Mouse (Mus musculus) small intestine, adult 2 months (tissue): ENCODE results near the gene Ppp1r21. TPM values are rescaled to one million over a fixed set of nuclear protein-coding genes. Genes with fewer than 3 reads are reported as not detected.

Experiments used
- H3K27ac ChIP-seq: fragments of 200-500 bp; 2 replicates; pipeline ENCODE4 v1.5.1; 2012; ENCODE audit warnings: low read depth, low read length, control low read depth, inconsistent platforms; ENCODE audit not compliant: insufficient read depth
- H3K27me3 ChIP-seq: fragments of 200-500 bp; 2 replicates; pipeline ENCODE4 v1.6.1; 2012; ENCODE audit warnings: mild to moderate bottlenecking, moderate library complexity, low read length, inconsistent platforms; ENCODE audit not compliant: control insufficient read depth, insufficient read depth
- H3K36me3 ChIP-seq: fragments of 200-500 bp; 2 replicates; pipeline ENCODE4 v1.6.1; 2012; ENCODE audit warnings: mild to moderate bottlenecking, low read length, control low read depth, inconsistent platforms; ENCODE audit not compliant: control insufficient read depth, insufficient read depth
- H3K4me1 ChIP-seq: fragments of 200-500 bp; 2 replicates; pipeline ENCODE4 v1.6.1; 2012; ENCODE audit warnings: low read length, inconsistent platforms, mixed read lengths; ENCODE audit not compliant: control insufficient read depth, insufficient read depth, insufficient read length
- H3K4me3 ChIP-seq: fragments of 200-500 bp; 2 replicates; pipeline ENCODE4 v1.5.1; 2012; ENCODE audit warnings: low read depth, mild to moderate bottlenecking, control low read depth, inconsistent platforms, low read length, moderate library complexity
- CTCF ChIP-seq: fragments of 200-500 bp; IDR thresholded peaks from 2 replicates; pipeline ENCODE4 v1.5.1; 2012; ENCODE audit warnings: low read depth, mild to moderate bottlenecking, control low read depth, inconsistent platforms, low read length, moderate library complexity, mixed read lengths; ENCODE audit not compliant: insufficient replicate concordance, insufficient read length; ENCODE audit errors: extremely low read depth
- POLR2A ChIP-seq: fragments of 200-500 bp; IDR thresholded peaks from 2 replicates; pipeline ENCODE4 v1.6.1; 2012; ENCODE audit warnings: low read depth, mild to moderate bottlenecking, control low read depth, inconsistent platforms, low read length, moderate library complexity
- WGBS: fragments of 180-500 bp; shearing (Covaris S2); methylation state at CpG from one replicate; pipeline ENCODE4 v1.1.7; 2018; 5-methylcytosine and 5-hydroxymethylcytosine counted together
- polyA plus RNA-seq: library from polyadenylated mRNA; depleted of rRNA; stranded (reverse); fragments of >200 nt; gene quantifications from 2 replicates; pipeline ENCODE4 v1.2.3, GENCODE M21; 2012

The Ppp1r21 gene
- polyA plus RNA-seq, 1 experiment: 15.7 TPM

GRCm38 (mm10) chr17:88545217-88545784, 15.4 kb downstream of the Ppp1r21 start:
- no peak overlapping the region for H3K4me3 ChIP-seq
- H3K27me3 ChIP-seq: no peaks in the 10 kb centered on the region
- H3K36me3 ChIP-seq: peaks cover 32% of the 10 kb centered on the region
- H3K4me1 ChIP-seq: peaks cover 7% of the 10 kb centered on the region; the same call in 1 of the 2 replicates
- TF ChIP-seq CTCF: no peak
- TF ChIP-seq POLR2A: no peak
- H3K27ac ChIP-seq: no peak overlapping the region
- WGBS: 83% methylated on average over 15 of the region's 15 CpGs

DNA sequence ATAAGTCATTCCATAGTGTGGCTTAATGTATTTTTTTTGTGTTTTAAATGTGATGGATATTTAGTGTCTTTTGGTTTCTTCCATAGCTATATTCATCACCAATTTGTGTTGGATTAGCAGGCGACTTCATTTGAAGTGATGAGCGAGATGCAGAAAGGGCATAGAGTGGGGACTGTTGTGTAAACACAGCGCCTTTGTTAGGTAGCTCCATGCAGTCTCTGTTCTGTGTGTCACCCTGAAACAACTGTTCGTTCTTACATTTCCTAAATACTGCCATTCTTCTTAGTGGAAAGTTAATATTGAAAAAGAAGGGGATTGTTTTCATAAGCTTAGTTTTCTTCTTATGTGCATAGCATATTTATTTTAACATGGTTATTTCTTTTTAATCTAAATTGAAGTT, 16.8 kb downstream of the Ppp1r21 start:
- Histone ChIP-seq H3K4me1 (peaks cover 7% of the 10 kb centered on the region; the same call in 1 of the 2 replicates), H3K27ac (no peak overlapping the region), H3K36me3 (peaks cover 35% of the 10 kb centered on the region), H3K27me3 (no peaks in the 10 kb centered on the region), H3K4me3 (no peak overlapping the region)
- 94% methylated on average over 4 of the region's 4 CpGs for WGBS
- no peak for TF ChIP-seq CTCF
- TF ChIP-seq POLR2A: no peak

DNA sequence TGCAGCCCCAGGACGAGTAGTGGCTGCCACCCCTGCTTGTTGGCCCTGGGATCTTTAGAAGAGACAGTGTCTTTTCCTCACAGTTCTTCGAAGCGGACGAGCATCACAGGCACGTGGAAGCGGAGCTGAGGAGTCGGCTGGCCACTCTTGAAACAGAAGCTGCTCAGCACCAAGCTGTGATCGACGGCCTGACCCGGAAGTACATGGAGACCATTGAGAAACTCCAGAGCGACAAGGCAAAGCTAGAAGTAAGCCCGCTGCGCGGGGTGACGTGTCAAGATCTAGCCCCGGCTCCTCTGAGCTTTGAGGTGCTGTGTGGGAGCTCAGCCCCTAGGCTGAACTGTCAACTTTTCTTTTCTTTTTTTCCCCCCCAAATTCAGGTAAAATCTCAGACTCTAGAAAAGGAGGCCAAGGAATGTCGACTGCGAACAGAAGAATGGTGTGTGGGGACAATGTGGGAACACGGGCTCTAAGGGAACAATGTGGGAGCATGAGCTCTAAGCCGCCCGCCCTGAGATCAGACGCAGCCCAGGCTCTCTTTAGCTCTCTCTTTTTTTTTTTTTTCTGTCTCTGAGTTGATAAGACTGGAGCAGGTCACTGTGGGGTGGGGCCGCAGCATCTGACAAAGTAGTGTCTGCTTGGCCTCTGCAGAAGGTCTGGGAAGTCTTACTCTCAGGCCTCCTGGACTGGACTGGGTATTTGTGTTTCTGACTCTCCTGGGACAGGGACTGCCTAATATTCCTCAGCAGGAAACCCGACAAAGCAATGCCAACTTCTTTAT, 19.7 kb downstream of the Ppp1r21 start:
- no peaks in the 10 kb centered on the region for H3K27me3 ChIP-seq
- no peak overlapping the region for H3K27ac ChIP-seq
- H3K4me3 ChIP-seq: no peak overlapping the region
- H3K4me1 ChIP-seq: 0 out of 2 replicates have a peak, but pooled peaks cover 2% of the 10 kb centered on the region
- H3K36me3 ChIP-seq: peaks cover 34% of the 10 kb centered on the region
- TF ChIP-seq POLR2A: no peak
- no peak for TF ChIP-seq CTCF
- 89% methylated on average over 24 of the region's 24 CpGs for WGBS

GRCm38 (mm10) chr17:88550351-88550750, 20.4 kb downstream of the Ppp1r21 start:
- no peak overlapping the region for H3K4me3 ChIP-seq
- TF ChIP-seq CTCF (no peak), POLR2A (no peak)
- 0 out of 2 replicates have a peak, but pooled peaks cover 2% of the 10 kb centered on the region for H3K4me1 ChIP-seq
- H3K27me3 ChIP-seq: no peaks in the 10 kb centered on the region
- H3K36me3 ChIP-seq: peaks cover 33% of the 10 kb centered on the region
- H3K27ac ChIP-seq: no peak overlapping the region
- 79% methylated on average over 5 of the region's 5 CpGs for WGBS

DNA sequence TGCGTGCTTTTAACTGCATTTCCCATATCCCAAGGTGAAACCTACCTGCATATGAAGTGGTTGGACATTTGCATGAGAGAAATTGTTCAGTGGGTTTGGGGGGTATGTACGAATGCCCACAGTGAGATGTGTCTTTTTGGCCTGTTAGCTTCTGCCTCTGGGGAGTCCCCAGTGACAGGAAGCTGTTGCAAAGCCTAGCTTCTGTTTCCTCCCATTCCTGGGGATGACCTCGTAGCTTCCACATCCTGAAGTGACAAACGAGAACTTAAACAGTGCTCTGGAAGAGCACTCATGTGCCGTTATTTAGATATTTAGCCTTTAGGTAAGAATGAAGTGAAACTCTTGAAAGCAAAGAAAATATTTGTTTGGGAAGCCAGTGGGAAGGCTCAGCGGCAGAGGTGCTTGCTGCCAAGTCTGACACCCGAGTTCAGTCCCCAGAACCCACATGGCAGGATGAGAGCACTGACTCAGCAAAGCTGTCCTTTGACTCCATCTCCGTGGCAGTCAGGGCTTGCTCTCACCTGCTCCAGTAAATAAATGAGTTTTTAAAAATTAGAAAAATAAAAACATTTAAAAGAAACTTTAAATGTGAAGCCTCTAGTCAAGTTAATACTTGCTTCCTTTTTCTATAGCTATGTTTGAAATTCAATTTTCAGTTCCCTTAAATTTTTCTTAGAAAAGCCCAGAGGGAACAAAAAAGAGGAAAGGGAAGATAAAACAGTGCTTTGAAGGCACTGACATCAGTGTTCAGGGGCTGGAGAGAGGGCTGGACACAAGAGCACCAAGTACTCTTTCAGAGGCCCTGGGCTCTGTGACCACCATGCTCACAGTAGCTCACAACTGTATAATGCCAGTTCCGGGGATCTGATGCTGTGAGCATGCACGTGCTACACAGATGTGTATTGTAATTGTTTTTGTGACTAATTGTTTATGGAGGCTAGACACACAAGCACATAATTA, 21.3 kb downstream of the Ppp1r21 start:
- Histone ChIP-seq H3K27ac (peak overlapping the region; percentile 54; the same call in 1 of the 2 replicates), H3K4me3 (no peak overlapping the region), H3K4me1 (0 out of 2 replicates have a peak, but pooled peaks cover 2% of the 10 kb centered on the region), H3K36me3 (peaks cover 29% of the 10 kb centered on the region), H3K27me3 (no peaks in the 10 kb centered on the region)
- TF ChIP-seq POLR2A: no peak
- TF ChIP-seq CTCF: no peak
- WGBS: 66% methylated on average over 10 of the region's 10 CpGs

DNA sequence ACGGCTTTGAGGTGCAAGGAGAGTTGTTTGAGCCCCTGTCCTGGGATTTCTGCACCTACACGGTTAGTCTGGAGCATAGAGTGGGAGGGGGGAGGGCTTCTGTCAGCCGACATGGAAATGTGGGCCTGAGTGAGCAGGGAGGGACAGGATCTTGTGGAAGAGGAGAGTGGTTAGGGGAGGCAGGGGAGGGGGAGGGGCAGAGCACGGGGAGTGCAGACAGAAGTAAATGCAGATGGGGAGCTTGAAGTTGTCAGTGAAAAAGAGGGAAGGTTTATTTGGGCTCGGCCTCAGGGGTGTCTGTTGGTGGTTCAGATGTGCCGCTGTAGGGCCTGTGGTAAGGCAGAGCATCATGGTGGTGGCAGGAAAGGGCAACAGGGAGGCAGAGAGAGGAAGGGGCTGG, 22.6 kb downstream of the Ppp1r21 start:
- Histone ChIP-seq H3K4me1 (0 out of 2 replicates have a peak, but pooled peaks cover 2% of the 10 kb centered on the region), H3K36me3 (peaks cover 32% of the 10 kb centered on the region), H3K27ac (no peak overlapping the region), H3K4me3 (no peak overlapping the region), H3K27me3 (no peaks in the 10 kb centered on the region)
- WGBS: 54% methylated on average over 6 of the region's 6 CpGs
- TF ChIP-seq CTCF (no peak), POLR2A (no peak)

DNA sequence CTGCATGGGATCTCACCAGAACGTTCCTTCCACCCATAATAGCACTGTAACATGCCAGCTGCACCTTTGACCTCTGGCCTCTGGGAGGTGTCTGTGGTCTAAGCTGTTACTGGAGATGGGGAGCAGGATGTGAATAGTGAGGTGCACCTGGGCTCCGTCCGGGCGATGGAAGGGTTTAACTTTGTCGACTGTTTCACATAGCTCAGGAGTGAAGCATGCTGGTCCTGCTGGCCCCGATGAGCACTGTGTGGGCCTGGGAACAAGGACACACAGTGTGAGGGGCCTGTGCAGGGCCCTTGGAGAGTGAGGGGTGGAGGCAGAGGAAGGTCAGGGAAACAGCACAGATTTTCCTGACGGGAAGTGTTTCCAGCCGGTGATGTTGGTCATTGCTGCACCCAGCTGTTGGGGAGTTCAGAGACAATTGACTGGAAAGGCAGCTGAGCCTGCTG, 23.1 kb downstream of the Ppp1r21 start:
- 0 out of 2 replicates have a peak, but pooled peaks cover 2% of the 10 kb centered on the region for H3K4me1 ChIP-seq
- 49% methylated on average over 8 of the region's 8 CpGs for whole genome bisulfite sequencing
- TF ChIP-seq CTCF (no peak), POLR2A (no peak)
- no peaks in the 10 kb centered on the region for H3K27me3 ChIP-seq
- H3K36me3 ChIP-seq: peaks cover 30% of the 10 kb centered on the region
- H3K27ac ChIP-seq: no peak overlapping the region; the same call in 1 of the 2 replicates
- no peak overlapping the region for H3K4me3 ChIP-seq
